Mouse (Mus musculus) lung, adult 2 months (tissue): ENCODE data around the gene Lrrc20. TPM values are rescaled to one million over a fixed set of nuclear protein-coding genes. Genes with fewer than 3 reads are reported as not detected.

Experiments used
- DNase-seq: peaks from one replicate; pipeline ENCODE4 v3.0.0; 2022
- H3K4me1 ChIP-seq: fragments of 200-500 bp; 2 replicates; pipeline ENCODE4 v1.6.1; 2011; ENCODE audit warnings: low read length; ENCODE audit not compliant: control insufficient read depth, insufficient read depth
- H3K4me3 ChIP-seq: fragments of 200-500 bp; replicated peaks from 2 replicates; pipeline ENCODE3; 2011; ENCODE audit warnings: low read depth, mild to moderate bottlenecking, control low read depth, low read length; ENCODE audit errors: extremely low read depth
- CTCF ChIP-seq: fragments of 200-500 bp; IDR thresholded peaks from 2 replicates; pipeline ENCODE4 v1.5.1; 2011; ENCODE audit warnings: mild to moderate bottlenecking, low read length, control low read depth; ENCODE audit not compliant: insufficient read depth
- POLR2A ChIP-seq: fragments of 200-500 bp; IDR thresholded peaks from 2 replicates; pipeline ENCODE4 v1.6.1; 2011; ENCODE audit warnings: low read depth, mild to moderate bottlenecking, control low read depth, low read length, borderline replicate concordance; ENCODE audit errors: extremely low read depth
- WGBS: fragments of 180-500 bp; shearing (Covaris S2); methylation state at CpG from one replicate; pipeline ENCODE4 v1.1.7; 2018; 5-methylcytosine and 5-hydroxymethylcytosine counted together
- polyA plus RNA-seq: library from polyadenylated mRNA; depleted of rRNA; stranded (reverse); fragments of >200 nt; gene quantifications from 2 replicates; pipeline ENCODE4 v1.2.3, GENCODE M21; 2012

Gene Lrrc20
- polyA plus RNA-seq, 1 experiment = 21.1 TPM

- H3K4me1 ChIP-seq = no peaks in the 10 kb centered on the region
- H3K4me3 ChIP-seq = no peak overlapping the region
- no peak for TF ChIP-seq CTCF
- TF ChIP-seq POLR2A = no peak
- 83% methylated on average over 6 of the region's 6 CpGs for WGBS
- no peak for DNase-seq
Observed at GRCm38 (mm10) chr10:61488522-61489110, 13.0 kb downstream of the Lrrc20 start.

DNA sequence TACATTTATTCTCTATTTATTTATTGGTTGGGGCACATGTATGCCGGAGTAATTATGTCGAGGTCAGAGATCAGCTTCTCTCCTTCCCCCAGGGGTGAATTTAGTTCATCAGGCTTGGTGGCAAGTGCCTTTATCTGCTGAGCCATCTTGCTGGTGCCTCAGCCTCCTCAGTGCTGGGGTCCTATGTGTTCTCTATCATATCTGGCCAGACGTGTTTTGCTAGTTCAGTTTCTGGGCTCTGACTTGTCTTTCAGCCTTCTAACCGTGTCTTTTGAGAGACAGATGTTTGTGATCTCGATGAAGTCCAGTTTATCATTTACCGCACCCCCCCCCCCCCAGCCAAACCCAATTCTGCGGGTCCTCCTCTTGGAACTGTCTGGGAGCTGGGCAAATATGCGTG lies 16.0 kb downstream of the Lrrc20 start:
- 38% methylated on average over 8 of the region's 8 CpGs for WGBS
- DNase-seq = no peak
- TF ChIP-seq CTCF (no peak), POLR2A (no peak)
- no peaks in the 10 kb centered on the region for H3K4me1 ChIP-seq
- H3K4me3 ChIP-seq = no peak overlapping the region

DNA sequence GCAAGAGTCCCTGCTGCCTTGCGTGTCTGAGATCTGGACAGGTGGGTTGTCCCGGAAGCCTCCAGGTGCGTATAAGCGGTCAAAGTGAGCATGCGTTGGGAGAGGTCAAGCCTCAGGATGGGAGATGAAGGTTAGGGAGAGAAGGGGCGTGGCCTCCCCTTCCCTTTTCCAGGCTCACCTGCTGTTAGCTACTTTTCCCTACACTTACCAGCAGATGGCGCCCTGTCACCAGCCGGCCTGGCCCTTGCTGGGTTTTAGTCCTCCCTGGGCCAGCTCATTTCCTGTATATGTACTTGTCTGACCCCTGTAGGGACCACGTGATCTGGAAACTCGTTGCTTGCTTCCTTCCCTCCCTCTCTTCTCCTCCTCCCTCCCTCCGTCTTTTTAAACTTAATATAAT lies 16.4 kb downstream of the Lrrc20 start:
- peak; percentile 87 for TF ChIP-seq CTCF
- TF ChIP-seq POLR2A = no peak
- no peak overlapping the region for H3K4me3 ChIP-seq
- H3K4me1 ChIP-seq = no peaks in the 10 kb centered on the region
- WGBS = 21% methylated on average over 11 of the region's 11 CpGs
- peak; percentile 78 for DNase-seq

DNA sequence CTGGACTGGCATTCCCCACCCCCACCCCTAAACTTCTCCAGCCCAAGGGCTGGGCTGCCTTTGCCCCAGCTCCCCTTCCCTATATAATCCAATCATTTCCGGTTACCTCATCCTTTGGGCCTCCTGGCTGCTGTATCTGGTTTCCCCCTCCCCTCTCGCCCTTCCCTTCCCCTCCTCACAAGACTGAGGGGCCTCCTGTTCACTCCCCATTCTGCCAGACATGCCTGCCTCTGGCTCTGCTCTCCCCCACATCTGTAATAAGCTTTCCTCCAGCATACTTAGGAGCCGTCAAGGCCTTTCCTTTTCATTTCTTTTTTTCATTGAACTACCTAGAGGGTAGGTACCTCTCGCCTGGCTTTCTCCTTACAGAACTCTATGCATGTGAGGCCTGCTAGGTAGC lies 19.9 kb downstream of the Lrrc20 start:
- H3K4me1 ChIP-seq = no peaks in the 10 kb centered on the region
- TF ChIP-seq POLR2A (no peak), CTCF (no peak)
- 67% methylated on average over 4 of the region's 4 CpGs for WGBS
- H3K4me3 ChIP-seq = no peak overlapping the region
- no peak for DNase-seq

- DNase-seq = no peak
- H3K4me1 ChIP-seq = no peaks in the 10 kb centered on the region
- no peak overlapping the region for H3K4me3 ChIP-seq
- no peak for TF ChIP-seq POLR2A
- no peak for TF ChIP-seq CTCF
- WGBS = 63% methylated on average over 9 of the region's 9 CpGs
Observed at GRCm38 (mm10) chr10:61496231-61496630, 20.6 kb downstream of the Lrrc20 start.

GRCm38 (mm10) chr10:61499505-61500466 lies 24.2 kb downstream of the Lrrc20 start:
- Histone ChIP-seq H3K4me3 (no peak overlapping the region), H3K4me1 (no peaks in the 10 kb centered on the region)
- no peak for TF ChIP-seq POLR2A
- no peak for TF ChIP-seq CTCF
- 88% methylated on average over 20 of the region's 20 CpGs for WGBS
- no peak for DNase-seq

DNA sequence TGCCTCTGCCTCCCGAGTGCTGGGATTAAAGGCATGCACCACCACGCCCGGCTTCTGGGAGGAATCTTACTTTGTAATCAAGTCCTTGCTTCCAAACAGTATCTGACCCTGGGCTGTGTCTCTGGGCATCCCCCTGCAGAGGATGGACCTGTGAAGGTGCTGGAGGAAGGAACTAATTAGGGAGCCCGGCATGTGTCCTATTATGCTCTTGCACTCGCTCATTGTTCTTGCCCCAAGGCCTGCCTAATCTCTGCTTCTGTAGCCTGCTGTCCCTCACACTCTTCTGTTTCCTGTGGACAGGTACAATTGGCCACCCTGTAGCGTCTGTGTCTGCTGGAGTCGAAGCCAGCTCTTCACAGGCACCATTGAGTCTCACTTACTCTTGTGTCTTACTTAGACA lies 25.2 kb downstream of the Lrrc20 start:
- TF ChIP-seq CTCF = no peak
- TF ChIP-seq POLR2A = no peak
- no peak for DNase-seq
- H3K4me1 ChIP-seq = no peaks in the 10 kb centered on the region
- no peak overlapping the region for H3K4me3 ChIP-seq
- 71% methylated on average over 7 of the region's 7 CpGs for WGBS

GRCm38 (mm10) chr10:61504073-61504472 lies 28.5 kb downstream of the Lrrc20 start:
- Histone ChIP-seq H3K4me3 (no peak overlapping the region), H3K4me1 (no peaks in the 10 kb centered on the region)
- 82% methylated on average over 2 of the region's 2 CpGs for WGBS
- no peak for DNase-seq
- TF ChIP-seq CTCF = no peak
- no peak for TF ChIP-seq POLR2A

GRCm38 (mm10) chr10:61506381-61507200 lies 31.0 kb downstream of the Lrrc20 start:
- 71% methylated on average over 7 of the region's 7 CpGs for WGBS
- H3K4me1 ChIP-seq = 0 out of 2 replicates have a peak, but pooled peaks cover 3% of the 10 kb centered on the region
- TF ChIP-seq CTCF (no peak), POLR2A (no peak)
- H3K4me3 ChIP-seq = no peak overlapping the region
- DNase-seq = no peak
